Mouse (Mus musculus) layer of hippocampus, postnatal 36 days (tissue): ENCODE measurements around the gene Gm20721. TPM values are rescaled to one million over a fixed set of nuclear protein-coding genes. Genes with fewer than 3 reads are reported as not detected.
"Not testable (repeated sequence)": the region's sequence is repeated elsewhere in the genome, so short reads cannot be mapped to it uniquely, and the experiment has no call there.

Source experiments
- DNase-seq, 2 experiments: peaks; one replicate each; pipeline ENCODE4 v3.0.0; 2022
- total RNA-seq, 2 experiments: library from RNA; stranded (reverse); gene quantifications; 2 replicates each; pipeline ENCODE4 v1.2.3; 2021

The Gm20721 gene
- total RNA-seq, 2 experiments from 2014 or later = 1.7 to 2.7 TPM

GRCm38 (mm10) chr2:174329663-174330615 is 16.6 kb downstream of the Gm20721 start:
- peak; percentile 77 to 82 for DNase-seq

GRCm38 (mm10) chr2:174328926-174329662 is 17.4 kb downstream of the Gm20721 start:
- DNase-seq = peak in 1 of 2 experiments; percentile 39

- DNase-seq = no peak
These were observed 18.1 kb downstream of the Gm20721 start for GRCm38 (mm10) chr2:174328358-174328905.

- peak; percentile 79 to 80 for DNase-seq
These were observed 19.1 kb downstream of the Gm20721 start for GRCm38 (mm10) chr2:174327295-174327981.

- DNase-seq = no peak
These were observed 20.0 kb downstream of the Gm20721 start for GRCm38 (mm10) chr2:174326481-174326880.

- no peak for DNase-seq
These were observed 20.5 kb downstream of the Gm20721 start for GRCm38 (mm10) chr2:174325989-174326388.

- no peak for DNase-seq
These were observed 29.9 kb downstream of the Gm20721 start for GRCm38 (mm10) chr2:174316661-174317060.

GRCm38 (mm10) chr2:174315445-174315844 is 31.1 kb downstream of the Gm20721 start:
- not testable (repeated sequence) for DNase-seq

GRCm38 (mm10) chr2:174312661-174313060 is 33.9 kb downstream of the Gm20721 start:
- DNase-seq = no peak

- peak; percentile 75 to 76 for DNase-seq
These were observed 34.3 kb downstream of the Gm20721 start for GRCm38 (mm10) chr2:174312118-174312647.

- DNase-seq = no peak
These were observed 34.9 kb downstream of the Gm20721 start for GRCm38 (mm10) chr2:174311613-174312012.

- DNase-seq = peak; percentile 55 to 63
These were observed 35.5 kb downstream of the Gm20721 start for GRCm38 (mm10) chr2:174310913-174311514.

- no peak for DNase-seq
These were observed 38.6 kb downstream of the Gm20721 start for GRCm38 (mm10) chr2:174307903-174308302.

GRCm38 (mm10) chr2:174305646-174306045 is 40.9 kb downstream of the Gm20721 start:
- DNase-seq = no peak

- DNase-seq = no peak
These were observed 44.0 kb downstream of the Gm20721 start for GRCm38 (mm10) chr2:174302526-174302925.

GRCm38 (mm10) chr2:174300666-174301065 is 45.8 kb downstream of the Gm20721 start:
- DNase-seq = no peak

- no peak for DNase-seq
These were observed 46.3 kb downstream of the Gm20721 start for GRCm38 (mm10) chr2:174300186-174300585.

- DNase-seq = no peak
These were observed 46.7 kb downstream of the Gm20721 start for GRCm38 (mm10) chr2:174299771-174300160.

- no peak for DNase-seq
These were observed 47.3 kb downstream of the Gm20721 start for GRCm38 (mm10) chr2:174299091-174299770.

GRCm38 (mm10) chr2:174298471-174298870 is 48.0 kb downstream of the Gm20721 start:
- DNase-seq = no peak

- DNase-seq = no peak
These were observed 48.7 kb downstream of the Gm20721 start for GRCm38 (mm10) chr2:174297851-174298250.
